Mouse (Mus musculus) spleen, adult 2 months (tissue): ENCODE measurements around the gene Washc2.

Experiments
- CTCF ChIP-seq: fragments of 200-500 bp; IDR thresholded peaks from 2 replicates; pipeline ENCODE4 v1.5.1; 2011; ENCODE audit warnings: mild to moderate bottlenecking, inconsistent platforms; ENCODE audit not compliant: insufficient read depth, insufficient read length, insufficient replicate concordance; ENCODE audit errors: extremely low read depth
- POLR2A ChIP-seq: fragments of 200-500 bp; IDR thresholded peaks from 2 replicates; pipeline ENCODE4 v1.6.1; 2011; ENCODE audit warnings: low read depth, low read length, inconsistent platforms

GRCm38 (mm10) chr6:116265603-116266002, 57.8 kb downstream of the Washc2 start:
- no peak for TF ChIP-seq POLR2A
- TF ChIP-seq CTCF, result no peak
